8 mouse cellular contexts compared by ENCODE assay signal in genomic region chr2:35679812-35680672, GRCm38 (mm10).
DNase-seq lines count a peak whose midpoint lies in the region; ATAC-seq and TF ChIP-seq lines count a peak whose summit lies in the region.

No protein-coding gene starts in this region.

- no peaks in the 10 kb centered on the region for H3K36me3 ChIP-seq in hindbrain, embryonic 12.5 days
- H3K36me3 ChIP-seq in hindbrain, embryonic 16.5 days (ENCODE audit: control insufficient read depth, insufficient read depth, low read length) = no peaks in the 10 kb centered on the region
- H3K36me3 ChIP-seq in heart, embryonic 15.5 days = no peaks in the 10 kb centered on the region
- H3K36me3 ChIP-seq in limb, embryonic 10.5 days = peaks cover 22% of the 10 kb centered on the region
- no peaks in the 10 kb centered on the region for H3K36me3 ChIP-seq in midbrain, embryonic 14.5 days (ENCODE audit: control insufficient read depth, insufficient read depth, low read length)

- H3K4me3 ChIP-seq in hindbrain, embryonic 12.5 days = no peak overlapping the region
- no peak overlapping the region for H3K4me3 ChIP-seq in hindbrain, embryonic 16.5 days (ENCODE audit: low read length)
- H3K4me3 ChIP-seq in bone marrow, adult 2 months (replicated peaks; ENCODE audit: control insufficient read depth, low read depth, low read length) = no peak overlapping the region
- no peak overlapping the region for H3K4me3 ChIP-seq in heart, embryonic 15.5 days
- no peak overlapping the region for H3K4me3 ChIP-seq in limb, embryonic 10.5 days
- H3K4me3 ChIP-seq in midbrain, embryonic 14.5 days (replicated peaks; ENCODE audit: low read depth, low read length) = no peak overlapping the region

- WGBS in hindbrain, embryonic 12.5 days = 23% methylated on average over 10 of the region's 10 CpGs
- WGBS in hindbrain, embryonic 16.5 days = 25% methylated on average over 10 of the region's 10 CpGs
- 15% methylated on average over 10 of the region's 10 CpGs for WGBS in bone marrow, adult 2 months
- WGBS in heart, embryonic 15.5 days = 36% methylated on average over 10 of the region's 10 CpGs
- WGBS in limb, embryonic 10.5 days = 39% methylated on average over 10 of the region's 10 CpGs
- WGBS in midbrain, embryonic 14.5 days = 21% methylated on average over 10 of the region's 10 CpGs

- no peak for DNase-seq in limb, embryonic 10.5 days (ENCODE audit: low spot score)
- no peak for DNase-seq in midbrain, embryonic 14.5 days

- no peak for ATAC-seq in hindbrain, embryonic 12.5 days (ENCODE audit: low FRiP score)
- no peak for ATAC-seq in hindbrain, embryonic 16.5 days
- 0 out of 2 replicates have a peak, but pooled peaks have one; percentile 14 for ATAC-seq in heart, embryonic 15.5 days (replicated peaks; ENCODE audit: insufficient number of reproducible peaks, insufficient read depth, low FRiP score, low read depth)
- no peak for ATAC-seq in midbrain, embryonic 14.5 days (ENCODE audit: low FRiP score, low TSS enrichment)
- no peak for ATAC-seq in erythroid progenitor cell, adult 5-6 weeks (replicated peaks; ENCODE audit: low FRiP score, poor library complexity, severe bottlenecking)
- no peak for ATAC-seq in frontal cortex, adult (ENCODE audit: low TSS enrichment)

- H3K4me2 ChIP-seq in hindbrain, embryonic 12.5 days (replicated peaks) = no peak overlapping the region
- no peak overlapping the region for H3K4me2 ChIP-seq in hindbrain, embryonic 16.5 days (ENCODE audit: low read length)
- no peak overlapping the region; the same call in 1 of the 2 replicates for H3K4me2 ChIP-seq in heart, embryonic 15.5 days
- no peak overlapping the region for H3K4me2 ChIP-seq in midbrain, embryonic 14.5 days (ENCODE audit: low read length)

- TF ChIP-seq POLR2A in bone marrow, adult 2 months (IDR thresholded peaks at IDR 0.05; ENCODE audit: borderline replicate concordance, control insufficient read depth, low read depth, low read length) = no peak

- H3K4me1 ChIP-seq in hindbrain, embryonic 12.5 days = peaks cover 96% of the 10 kb centered on the region
- peaks cover 69% of the 10 kb centered on the region for H3K4me1 ChIP-seq in hindbrain, embryonic 16.5 days (ENCODE audit: control insufficient read depth, insufficient read depth, low read depth, low read length)
- H3K4me1 ChIP-seq in bone marrow, adult 2 months (ENCODE audit: control insufficient read depth, insufficient read depth, low read length) = peaks cover 12% of the 10 kb centered on the region
- peaks cover 99% of the 10 kb centered on the region for H3K4me1 ChIP-seq in heart, embryonic 15.5 days (replicated peaks)
- peaks cover 90% of the 10 kb centered on the region for H3K4me1 ChIP-seq in limb, embryonic 10.5 days
- peaks cover 86% of the 10 kb centered on the region for H3K4me1 ChIP-seq in midbrain, embryonic 14.5 days (ENCODE audit: control insufficient read depth, insufficient read depth, low read length)

- H3K9me3 ChIP-seq in hindbrain, embryonic 12.5 days (replicated peaks) = no peaks in the 10 kb centered on the region
- no peaks in the 10 kb centered on the region for H3K9me3 ChIP-seq in hindbrain, embryonic 16.5 days (ENCODE audit: control insufficient read depth, low read length)
- H3K9me3 ChIP-seq in heart, embryonic 15.5 days (replicated peaks) = no peaks in the 10 kb centered on the region
- no peaks in the 10 kb centered on the region for H3K9me3 ChIP-seq in limb, embryonic 10.5 days (replicated peaks)
- no peaks in the 10 kb centered on the region for H3K9me3 ChIP-seq in midbrain, embryonic 14.5 days (ENCODE audit: control insufficient read depth, low read length)

- H3K27me3 ChIP-seq in hindbrain, embryonic 12.5 days = no peaks in the 10 kb centered on the region
- H3K27me3 ChIP-seq in hindbrain, embryonic 16.5 days (replicated peaks; ENCODE audit: control insufficient read depth, insufficient read depth, low read length) = no peaks in the 10 kb centered on the region
- H3K27me3 ChIP-seq in heart, embryonic 15.5 days = no peaks in the 10 kb centered on the region
- H3K27me3 ChIP-seq in limb, embryonic 10.5 days (ENCODE audit: low read depth, poor library complexity, severe bottlenecking) = no peaks in the 10 kb centered on the region
- H3K27me3 ChIP-seq in midbrain, embryonic 14.5 days (ENCODE audit: control insufficient read depth, insufficient read depth, low read length) = no peaks in the 10 kb centered on the region

- H3K27ac ChIP-seq in hindbrain, embryonic 12.5 days = 0 out of 2 replicates have a peak overlapping the region, but pooled peaks have one; percentile 23
- no peak overlapping the region for H3K27ac ChIP-seq in hindbrain, embryonic 16.5 days (ENCODE audit: low read depth, low read length)
- H3K27ac ChIP-seq in bone marrow, adult 2 months (ENCODE audit: control insufficient read depth, insufficient read depth, low read depth, low read length, poor library complexity) = peak overlapping the region; percentile 82
- H3K27ac ChIP-seq in heart, embryonic 15.5 days = peak overlapping the region; percentile 87
- peak overlapping the region; percentile 47 for H3K27ac ChIP-seq in limb, embryonic 10.5 days
- peak overlapping the region; percentile 55 for H3K27ac ChIP-seq in midbrain, embryonic 14.5 days (replicated peaks; ENCODE audit: low read depth, low read length)

- H3K9ac ChIP-seq in hindbrain, embryonic 12.5 days = no peak overlapping the region
- H3K9ac ChIP-seq in hindbrain, embryonic 16.5 days (ENCODE audit: low read depth, low read length) = no peak overlapping the region
- no peak overlapping the region for H3K9ac ChIP-seq in heart, embryonic 15.5 days
- H3K9ac ChIP-seq in midbrain, embryonic 14.5 days (replicated peaks; ENCODE audit: low read length) = no peak overlapping the region

- TF ChIP-seq CTCF in bone marrow, adult 2 months (IDR thresholded peaks at IDR 0.05; ENCODE audit: control insufficient read depth, insufficient read depth, low read length) = no peak
